Mouse (Mus musculus): ENCODE data around the gene Trp53rkb. TPM values are rescaled to one million over a fixed set of nuclear protein-coding genes. Genes with fewer than 3 reads are reported as not detected.
"Not testable (repeated sequence)": the region's sequence is repeated elsewhere in the genome, so short reads cannot be mapped to it uniquely, and the experiment has no call there.

Trp53rkb gene
- 3.2 and 5.7 TPM in 2 replicates for polyA plus RNA-seq (2014; fragmentation: Nextera tagmentation; extraction: Ambion mirVana)

- Histone ChIP-seq H3K4me2 (ENCODE audit: low read length) (peak within 1 kb of the TSS; percentile 83), H3K27ac (replicated peaks in 1 of 2; ENCODE audit: control insufficient read depth in 1 of 2, insufficient read depth in 1 of 2, low read depth in 2 of 2, low read length in 2 of 2) (peak within 1 kb of the TSS; percentile 83 to 89), H3K36me3 (ENCODE audit: control insufficient read depth, insufficient read depth, low read length) (peaks cover 18% of the 10 kb centered on the region), H3K4me3 (ENCODE audit: control insufficient read depth in 1 of 2, insufficient read depth in 1 of 2, low read depth in 1 of 2, low read length in 2 of 2) (peak within 1 kb of the TSS; percentile 78 to 90), H3K9ac (ENCODE audit: low read length) (peak within 1 kb of the TSS; percentile 87), H3K27me3 (ENCODE audit: control insufficient read depth, insufficient read depth, low read length) (no peaks in the 10 kb centered on the region), H3K4me1 (ENCODE audit: control insufficient read depth in 2 of 2, insufficient read depth in 2 of 2, low read length in 2 of 2) (peaks cover 6 to 7% of the 10 kb centered on the region in 2 experiments), H3K9me3 (ENCODE audit: control insufficient read depth, low read length) (no peaks in the 10 kb centered on the region)
- 66% methylated on average over 5 of the region's 5 CpGs for WGBS
- ATAC-seq (ENCODE audit: insufficient number of reproducible peaks, insufficient read depth, low FRiP score, low read depth) = no peak
Measured at GRCm38 (mm10) chr2:166792355-166792754, at the start of gene Trp53rkb. Gene Trp53rkb, plus strand, starts transcription at chr2:166792531.

- WGBS = 66% methylated on average over 4 of the region's 4 CpGs
- H3K36me3 ChIP-seq (ENCODE audit: control insufficient read depth, insufficient read depth, low read length) = no peaks in the 10 kb centered on the region
- no peak for ATAC-seq (ENCODE audit: insufficient number of reproducible peaks, insufficient read depth, low FRiP score, low read depth)
- no peaks in the 10 kb centered on the region for H3K9me3 ChIP-seq (ENCODE audit: control insufficient read depth, low read length)
- no peaks in the 10 kb centered on the region for H3K27me3 ChIP-seq (ENCODE audit: control insufficient read depth, insufficient read depth, low read length)
- no peak overlapping the region for H3K4me2 ChIP-seq (ENCODE audit: low read length)
- H3K4me1 ChIP-seq (ENCODE audit: control insufficient read depth in 2 of 2, insufficient read depth in 2 of 2, low read length in 2 of 2) = peaks cover 0 to 2% of the 10 kb centered on the region in 2 experiments; a peak in 1 of 4 replicates
- H3K9ac ChIP-seq (ENCODE audit: low read length) = no peak overlapping the region
- no peak overlapping the region for H3K27ac ChIP-seq (replicated peaks in 1 of 2; ENCODE audit: control insufficient read depth in 1 of 2, insufficient read depth in 1 of 2, low read depth in 2 of 2, low read length in 2 of 2)
- no peak overlapping the region for H3K4me3 ChIP-seq (ENCODE audit: control insufficient read depth in 1 of 2, insufficient read depth in 1 of 2, low read depth in 1 of 2, low read length in 2 of 2)
Measured at GRCm38 (mm10) chr2:166743504-166743903, 48.8 kb upstream of the Trp53rkb start.

- Histone ChIP-seq H3K4me2 (ENCODE audit: low read length) (no peak overlapping the region), H3K4me3 (ENCODE audit: control insufficient read depth in 1 of 2, insufficient read depth in 1 of 2, low read depth in 1 of 2, low read length in 2 of 2) (no peak overlapping the region), H3K9ac (ENCODE audit: low read length) (no peak overlapping the region), H3K36me3 (ENCODE audit: control insufficient read depth, insufficient read depth, low read length) (no peaks in the 10 kb centered on the region), H3K27me3 (ENCODE audit: control insufficient read depth, insufficient read depth, low read length) (no peaks in the 10 kb centered on the region), H3K27ac (replicated peaks in 1 of 2; ENCODE audit: control insufficient read depth in 1 of 2, insufficient read depth in 1 of 2, low read depth in 2 of 2, low read length in 2 of 2) (no peak overlapping the region), H3K4me1 (ENCODE audit: control insufficient read depth in 2 of 2, insufficient read depth in 2 of 2, low read length in 2 of 2) (peaks cover 0 to 2% of the 10 kb centered on the region in 2 experiments; a peak in 1 of 4 replicates), H3K9me3 (ENCODE audit: control insufficient read depth, low read length) (no peaks in the 10 kb centered on the region)
- ATAC-seq (ENCODE audit: insufficient number of reproducible peaks, insufficient read depth, low FRiP score, low read depth) = no peak
- WGBS = 72% methylated on average over 7 of the region's 7 CpGs
Measured at GRCm38 (mm10) chr2:166744433-166744832, 47.9 kb upstream of the Trp53rkb start.

- Histone ChIP-seq H3K4me1 (ENCODE audit: control insufficient read depth in 2 of 2, insufficient read depth in 2 of 2, low read length in 2 of 2) (peaks cover 0 to 2% of the 10 kb centered on the region in 2 experiments; a peak in 1 of 4 replicates), H3K27ac (replicated peaks in 1 of 2; ENCODE audit: control insufficient read depth in 1 of 2, insufficient read depth in 1 of 2, low read depth in 2 of 2, low read length in 2 of 2) (no peak overlapping the region), H3K4me2 (ENCODE audit: low read length) (no peak overlapping the region), H3K9me3 (ENCODE audit: control insufficient read depth, low read length) (no peaks in the 10 kb centered on the region), H3K4me3 (ENCODE audit: control insufficient read depth in 1 of 2, insufficient read depth in 1 of 2, low read depth in 1 of 2, low read length in 2 of 2) (no peak overlapping the region), H3K36me3 (ENCODE audit: control insufficient read depth, insufficient read depth, low read length) (no peaks in the 10 kb centered on the region), H3K27me3 (ENCODE audit: control insufficient read depth, insufficient read depth, low read length) (no peaks in the 10 kb centered on the region), H3K9ac (ENCODE audit: low read length) (no peak overlapping the region)
- ATAC-seq (ENCODE audit: insufficient number of reproducible peaks, insufficient read depth, low FRiP score, low read depth) = no peak
- WGBS = 72% methylated on average over 9 of the region's 9 CpGs
Measured at GRCm38 (mm10) chr2:166745849-166746248, 46.5 kb upstream of the Trp53rkb start.

- H3K9me3 ChIP-seq (ENCODE audit: control insufficient read depth, low read length); H3K27ac ChIP-seq (replicated peaks in 1 of 2; ENCODE audit: control insufficient read depth in 1 of 2, insufficient read depth in 1 of 2, low read depth in 2 of 2, low read length in 2 of 2); H3K36me3 ChIP-seq (ENCODE audit: control insufficient read depth, insufficient read depth, low read length); H3K27me3 ChIP-seq (ENCODE audit: control insufficient read depth, insufficient read depth, low read length); H3K4me2 ChIP-seq (ENCODE audit: low read length); H3K4me3 ChIP-seq (ENCODE audit: control insufficient read depth in 1 of 2, insufficient read depth in 1 of 2, low read depth in 1 of 2, low read length in 2 of 2); ATAC-seq (ENCODE audit: insufficient number of reproducible peaks, insufficient read depth, low FRiP score, low read depth); H3K9ac ChIP-seq (ENCODE audit: low read length); H3K4me1 ChIP-seq (ENCODE audit: control insufficient read depth in 2 of 2, insufficient read depth in 2 of 2, low read length in 2 of 2): not testable (repeated sequence)
- 44% methylated on average over 14 of the region's 14 CpGs for WGBS
Measured at GRCm38 (mm10) chr2:166746261-166746913, 45.9 kb upstream of the Trp53rkb start.

GRCm38 (mm10) chr2:166750620-166751191, 41.6 kb upstream of the Trp53rkb start:
- H3K36me3 ChIP-seq (ENCODE audit: control insufficient read depth, insufficient read depth, low read length) = no peaks in the 10 kb centered on the region
- no peak for ATAC-seq (ENCODE audit: insufficient number of reproducible peaks, insufficient read depth, low FRiP score, low read depth)
- no peak overlapping the region for H3K4me2 ChIP-seq (ENCODE audit: low read length)
- no peaks in the 10 kb centered on the region for H3K27me3 ChIP-seq (ENCODE audit: control insufficient read depth, insufficient read depth, low read length)
- 84% methylated on average over 6 of the region's 6 CpGs for whole genome bisulfite sequencing
- H3K4me1 ChIP-seq (ENCODE audit: control insufficient read depth in 2 of 2, insufficient read depth in 2 of 2, low read length in 2 of 2) = peaks cover 0 to 2% of the 10 kb centered on the region in 2 experiments; a peak in 1 of 4 replicates
- H3K27ac ChIP-seq (replicated peaks in 1 of 2; ENCODE audit: control insufficient read depth in 1 of 2, insufficient read depth in 1 of 2, low read depth in 2 of 2, low read length in 2 of 2) = no peak overlapping the region
- no peak overlapping the region for H3K4me3 ChIP-seq (ENCODE audit: control insufficient read depth in 1 of 2, insufficient read depth in 1 of 2, low read depth in 1 of 2, low read length in 2 of 2)
- H3K9ac ChIP-seq (ENCODE audit: low read length) = no peak overlapping the region
- H3K9me3 ChIP-seq (ENCODE audit: control insufficient read depth, low read length) = no peaks in the 10 kb centered on the region

- Histone ChIP-seq H3K9ac (ENCODE audit: low read length) (no peak overlapping the region), H3K9me3 (ENCODE audit: control insufficient read depth, low read length) (no peaks in the 10 kb centered on the region), H3K27me3 (ENCODE audit: control insufficient read depth, insufficient read depth, low read length) (peaks cover 4% of the 10 kb centered on the region; the same call in 1 of the 2 replicates), H3K4me1 (ENCODE audit: control insufficient read depth in 2 of 2, insufficient read depth in 2 of 2, low read length in 2 of 2) (no peaks in the 10 kb centered on the region), H3K4me2 (ENCODE audit: low read length) (no peak overlapping the region), H3K36me3 (ENCODE audit: control insufficient read depth, insufficient read depth, low read length) (no peaks in the 10 kb centered on the region), H3K4me3 (ENCODE audit: control insufficient read depth in 1 of 2, insufficient read depth in 1 of 2, low read depth in 1 of 2, low read length in 2 of 2) (no peak overlapping the region), H3K27ac (replicated peaks in 1 of 2; ENCODE audit: control insufficient read depth in 1 of 2, insufficient read depth in 1 of 2, low read depth in 2 of 2, low read length in 2 of 2) (no peak overlapping the region)
- no peak for ATAC-seq (ENCODE audit: insufficient number of reproducible peaks, insufficient read depth, low FRiP score, low read depth)
- 49% methylated on average over 4 of the region's 4 CpGs for WGBS
Measured at GRCm38 (mm10) chr2:166754194-166754593, 38.1 kb upstream of the Trp53rkb start.
